Mouse (Mus musculus): Measurements from ENCODE around the gene Mta2. TPM values are rescaled to one million over a fixed set of nuclear protein-coding genes. Genes with fewer than 3 reads are reported as not detected.

Mta2 gene
- polyA plus RNA-seq, 1 experiment from 2014 or later: 56.0 TPM

DNA sequence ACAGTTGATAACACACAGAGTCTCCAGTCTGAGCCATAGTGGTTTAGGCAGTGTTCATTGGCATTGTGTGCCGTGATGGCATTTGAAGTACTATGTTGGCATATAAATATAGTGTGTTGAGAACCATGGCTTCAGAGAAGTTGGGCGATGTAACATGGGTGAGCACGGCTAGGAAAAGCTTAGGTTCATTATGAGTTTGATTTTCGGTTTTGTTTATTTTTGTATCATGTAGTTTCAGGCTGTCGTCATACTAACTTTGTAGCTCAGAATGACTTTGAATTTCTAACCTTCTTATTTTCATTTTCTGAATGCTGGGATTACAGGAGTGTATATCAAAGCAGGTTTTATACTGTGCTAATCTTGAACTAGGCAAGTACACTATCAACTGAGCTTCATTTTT lies 38.3 kb upstream of the Mta2 start:
- peaks cover 6% of the 10 kb centered on the region for H3K4me1 ChIP-seq (ENCODE audit: control insufficient read depth, insufficient read depth, low read length)
- H3K9me3 ChIP-seq (ENCODE audit: control insufficient read depth, low read length): no peaks in the 10 kb centered on the region
- ATAC-seq (ENCODE audit: low FRiP score) (no peak), DNase-seq (ENCODE audit: low spot score, missing footprints) (no peak)
- H3K27me3 ChIP-seq (ENCODE audit: control insufficient read depth, insufficient read depth, low read length): no peaks in the 10 kb centered on the region
- H3K4me2 ChIP-seq: no peak overlapping the region
- H3K36me3 ChIP-seq (ENCODE audit: control insufficient read depth, insufficient read depth, low read length): peaks cover 26% of the 10 kb centered on the region
- 97% methylated on average over 5 of the region's 5 CpGs for WGBS
- no peak overlapping the region for H3K4me3 ChIP-seq (ENCODE audit: low read depth, low read length)
- H3K27ac ChIP-seq (ENCODE audit: low read depth, low read length): no peak overlapping the region
- H3K9ac ChIP-seq (ENCODE audit: low read length): no peak overlapping the region

DNA sequence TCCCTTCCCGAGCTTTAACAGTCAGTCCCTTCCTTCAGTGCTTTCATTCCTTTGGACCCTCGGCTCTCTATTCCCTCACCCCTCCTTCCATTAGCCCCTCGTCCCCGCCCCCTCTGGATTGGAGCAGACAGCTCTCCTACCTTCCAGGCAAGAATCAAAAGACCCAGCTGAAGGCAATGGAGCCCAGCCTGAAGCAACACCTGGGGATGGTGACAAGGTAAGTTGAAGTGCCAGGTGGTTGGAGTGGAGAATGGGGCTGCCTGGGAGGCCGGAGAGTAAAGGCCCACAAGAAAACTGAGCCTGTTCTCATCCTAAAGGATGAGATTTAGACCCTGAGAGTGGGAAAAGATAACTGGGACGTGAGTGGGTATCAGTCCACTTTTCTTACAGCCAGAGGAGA lies 33.1 kb upstream of the Mta2 start:
- no peak overlapping the region for H3K4me2 ChIP-seq
- H3K9me3 ChIP-seq (ENCODE audit: control insufficient read depth, low read length): no peaks in the 10 kb centered on the region
- no peaks in the 10 kb centered on the region for H3K27me3 ChIP-seq (ENCODE audit: control insufficient read depth, insufficient read depth, low read length)
- no peak overlapping the region for H3K9ac ChIP-seq (ENCODE audit: low read length)
- ATAC-seq (ENCODE audit: low FRiP score) (no peak), DNase-seq (ENCODE audit: low spot score, missing footprints) (no peak)
- H3K4me3 ChIP-seq (ENCODE audit: low read depth, low read length): no peak overlapping the region
- no peak overlapping the region for H3K27ac ChIP-seq (ENCODE audit: low read depth, low read length)
- H3K36me3 ChIP-seq (ENCODE audit: control insufficient read depth, insufficient read depth, low read length): peaks cover 51% of the 10 kb centered on the region
- 95% methylated on average over 6 of the region's 6 CpGs for WGBS
- H3K4me1 ChIP-seq (ENCODE audit: control insufficient read depth, insufficient read depth, low read length): no peaks in the 10 kb centered on the region

DNA sequence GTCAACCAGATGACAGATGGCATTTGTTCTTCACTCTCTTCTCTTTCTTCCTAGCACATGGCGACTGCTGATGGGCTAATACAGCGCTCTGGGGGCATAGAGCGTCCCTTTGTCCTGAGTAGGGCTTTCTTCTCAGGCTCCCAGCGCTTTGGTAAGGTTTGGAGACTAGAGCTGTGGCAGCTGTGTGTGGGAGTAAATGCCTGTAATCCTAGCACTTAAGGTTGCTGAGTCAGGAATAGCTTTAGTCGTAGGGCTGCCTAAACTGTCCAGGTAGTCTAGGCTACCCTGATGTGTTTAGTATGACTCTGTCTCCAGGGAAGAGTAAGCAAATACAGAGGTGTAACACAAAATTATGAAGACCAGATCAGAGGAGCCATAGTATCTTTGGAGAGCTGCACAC lies 29.9 kb upstream of the Mta2 start:
- peaks cover 67% of the 10 kb centered on the region for H3K36me3 ChIP-seq (ENCODE audit: control insufficient read depth, insufficient read depth, low read length)

DNA sequence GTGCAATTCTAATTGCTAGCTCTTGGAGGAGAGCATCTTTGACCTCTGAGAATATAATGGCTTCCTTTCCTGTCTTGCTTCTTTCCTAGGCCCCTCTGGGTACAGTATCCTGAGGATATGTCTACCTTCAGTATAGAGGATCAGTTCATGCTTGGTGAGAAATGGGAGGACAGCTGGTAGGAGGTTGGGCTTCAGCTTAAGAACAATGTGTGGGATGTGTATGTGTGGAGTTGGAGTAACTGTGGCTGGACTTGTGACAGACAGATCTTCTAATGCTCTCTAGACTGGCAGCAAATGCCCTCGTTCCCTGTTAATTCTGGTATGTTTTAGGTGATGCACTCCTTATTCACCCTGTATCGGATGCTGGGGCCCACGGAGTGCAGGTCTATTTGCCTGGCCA lies 27.5 kb upstream of the Mta2 start:
- Histone ChIP-seq H3K27me3 (ENCODE audit: control insufficient read depth, insufficient read depth, low read length) (no peaks in the 10 kb centered on the region), H3K9me3 (ENCODE audit: control insufficient read depth, low read length) (no peaks in the 10 kb centered on the region), H3K27ac (ENCODE audit: low read depth, low read length) (no peak overlapping the region), H3K4me3 (ENCODE audit: low read depth, low read length) (no peak overlapping the region), H3K36me3 (ENCODE audit: control insufficient read depth, insufficient read depth, low read length) (peaks cover 52% of the 10 kb centered on the region), H3K4me2 (no peak overlapping the region), H3K4me1 (ENCODE audit: control insufficient read depth, insufficient read depth, low read length) (no peaks in the 10 kb centered on the region), H3K9ac (ENCODE audit: low read length) (no peak overlapping the region)
- WGBS: 95% methylated on average over 3 of the region's 3 CpGs
- no peak for ATAC-seq (ENCODE audit: low FRiP score)
- no peak for DNase-seq (ENCODE audit: low spot score, missing footprints)

More for the DNA sequence above, 29.9 kb upstream of the Mta2 start:
- no peak overlapping the region for H3K9ac ChIP-seq (ENCODE audit: low read length)
- H3K27ac ChIP-seq (ENCODE audit: low read depth, low read length): no peak overlapping the region
- 85% methylated on average over 5 of the region's 5 CpGs for WGBS
- ATAC-seq (ENCODE audit: low FRiP score) (no peak), DNase-seq (ENCODE audit: low spot score, missing footprints) (no peak)
- no peaks in the 10 kb centered on the region for H3K27me3 ChIP-seq (ENCODE audit: control insufficient read depth, insufficient read depth, low read length)
- no peaks in the 10 kb centered on the region for H3K4me1 ChIP-seq (ENCODE audit: control insufficient read depth, insufficient read depth, low read length)
- H3K4me3 ChIP-seq (ENCODE audit: low read depth, low read length): no peak overlapping the region
- no peak overlapping the region for H3K4me2 ChIP-seq
- H3K9me3 ChIP-seq (ENCODE audit: control insufficient read depth, low read length): no peaks in the 10 kb centered on the region

DNA sequence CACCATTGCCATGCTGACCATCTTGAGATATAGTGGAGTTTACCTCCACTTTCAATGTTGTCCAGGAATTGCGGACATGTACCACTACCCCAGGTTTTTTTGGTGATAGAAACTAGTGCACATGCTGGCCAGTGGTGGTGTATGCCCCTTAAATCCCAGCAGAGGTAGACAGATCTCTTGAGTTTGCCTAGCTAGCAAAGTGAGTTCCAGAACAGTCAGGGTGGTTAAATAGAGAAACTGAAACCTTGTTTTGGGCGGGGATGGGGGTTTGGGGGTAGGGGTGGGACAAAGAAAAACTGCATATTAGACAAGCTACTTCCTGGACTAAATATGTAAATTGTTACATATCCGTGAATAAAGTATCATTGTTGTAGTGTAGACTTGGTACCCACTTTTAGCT lies 22.7 kb upstream of the Mta2 start:
- peaks cover 23% of the 10 kb centered on the region for H3K36me3 ChIP-seq (ENCODE audit: control insufficient read depth, insufficient read depth, low read length)
- no peak overlapping the region for H3K9ac ChIP-seq (ENCODE audit: low read length)
- ATAC-seq (ENCODE audit: low FRiP score): no peak
- H3K9me3 ChIP-seq (ENCODE audit: control insufficient read depth, low read length): no peaks in the 10 kb centered on the region
- 91% methylated on average over 3 of the region's 3 CpGs for WGBS
- no peak overlapping the region for H3K4me3 ChIP-seq (ENCODE audit: low read depth, low read length)
- no peaks in the 10 kb centered on the region for H3K27me3 ChIP-seq (ENCODE audit: control insufficient read depth, insufficient read depth, low read length)
- H3K4me1 ChIP-seq (ENCODE audit: control insufficient read depth, insufficient read depth, low read length): peaks cover 14% of the 10 kb centered on the region
- H3K27ac ChIP-seq (ENCODE audit: low read depth, low read length): no peak overlapping the region
- no peak for DNase-seq (ENCODE audit: low spot score, missing footprints)
- H3K4me2 ChIP-seq: no peak overlapping the region

DNA sequence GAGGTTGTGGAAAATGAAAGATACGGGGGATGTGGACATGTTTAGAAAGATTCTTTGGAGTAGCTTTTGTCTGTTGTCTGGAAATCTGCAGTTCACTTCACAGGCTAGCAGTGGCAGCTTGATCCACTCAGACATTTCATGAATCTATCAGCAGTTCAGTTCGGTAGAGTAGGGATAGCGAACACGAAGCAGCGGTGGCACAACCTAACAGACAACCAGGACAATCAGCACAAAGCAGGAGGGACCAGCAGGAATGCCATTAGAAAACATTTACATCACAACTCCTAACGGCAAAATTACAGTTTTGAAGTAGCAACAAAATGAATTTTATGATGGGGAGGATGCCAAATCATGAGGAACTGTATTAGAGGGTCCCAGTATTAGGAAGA lies 22.0 kb upstream of the Mta2 start:
- Histone ChIP-seq H3K27ac (ENCODE audit: low read depth, low read length) (peak overlapping the region; percentile 60; the same call in 1 of the 2 replicates), H3K4me2 (peak overlapping the region; percentile 70), H3K36me3 (ENCODE audit: control insufficient read depth, insufficient read depth, low read length) (peaks cover 17% of the 10 kb centered on the region), H3K9me3 (ENCODE audit: control insufficient read depth, low read length) (no peaks in the 10 kb centered on the region), H3K27me3 (ENCODE audit: control insufficient read depth, insufficient read depth, low read length) (no peaks in the 10 kb centered on the region), H3K4me1 (ENCODE audit: control insufficient read depth, insufficient read depth, low read length) (peaks cover 14% of the 10 kb centered on the region), H3K4me3 (ENCODE audit: low read depth, low read length) (peak overlapping the region; percentile 77), H3K9ac (ENCODE audit: low read length) (peak overlapping the region; percentile 73)
- DNase-seq (ENCODE audit: low spot score, missing footprints) (no peak), ATAC-seq (ENCODE audit: low FRiP score) (no peak)
- WGBS: 74% methylated on average over 6 of the region's 6 CpGs

DNA sequence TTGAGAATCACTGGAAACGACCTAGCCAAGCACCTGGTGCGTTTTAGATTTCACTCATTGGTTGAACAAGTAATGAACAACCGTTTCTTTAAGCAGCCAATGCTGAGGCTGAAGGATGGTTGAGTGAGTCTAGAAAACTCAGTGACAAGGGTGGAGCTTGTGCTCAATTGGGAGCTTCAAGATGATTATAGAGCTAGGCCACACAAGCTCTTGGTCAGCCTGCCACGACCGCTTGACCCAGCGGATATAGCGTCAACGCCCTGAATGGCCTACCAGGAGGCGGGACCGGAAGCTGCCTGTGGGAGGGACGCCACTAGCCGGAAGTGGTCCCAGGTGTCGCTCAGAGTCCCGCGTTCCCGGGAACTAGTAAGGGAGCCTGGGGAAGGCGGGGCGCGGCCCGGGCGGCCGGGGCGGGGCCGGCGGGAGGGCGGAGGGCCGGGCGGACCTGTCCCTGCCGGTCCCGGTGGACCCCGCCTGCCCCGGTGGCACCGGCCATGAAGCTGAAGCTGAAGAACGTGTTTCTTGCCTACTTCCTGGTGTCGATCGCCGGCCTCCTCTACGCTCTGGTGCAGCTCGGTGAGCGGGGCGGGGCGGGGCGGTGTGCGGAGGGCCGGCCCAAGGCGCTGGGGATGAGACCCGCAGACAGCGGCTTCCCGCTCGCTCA lies 21.5 kb upstream of the Mta2 start, which contains the start of gene B3gat3:
Gene B3gat3, plus strand, starts transcription at position 302 of the 664 bp plus-strand sequence.
- H3K36me3 ChIP-seq (ENCODE audit: control insufficient read depth, insufficient read depth, low read length): peaks cover 12% of the 10 kb centered on the region
- H3K4me3 ChIP-seq (ENCODE audit: low read depth, low read length): peak within 1 kb of the TSS; percentile 77
- ATAC-seq (ENCODE audit: low FRiP score) (peak; percentile 99), DNase-seq (ENCODE audit: low spot score, missing footprints) (peak; percentile 99)
- H3K9me3 ChIP-seq (ENCODE audit: control insufficient read depth, low read length): no peaks in the 10 kb centered on the region
- peak within 1 kb of the TSS; percentile 73 for H3K9ac ChIP-seq (ENCODE audit: low read length)
- 4% methylated on average over 40 of the region's 50 CpGs for WGBS
- no peaks in the 10 kb centered on the region for H3K27me3 ChIP-seq (ENCODE audit: control insufficient read depth, insufficient read depth, low read length)
- H3K4me1 ChIP-seq (ENCODE audit: control insufficient read depth, insufficient read depth, low read length): peaks cover 14% of the 10 kb centered on the region
- peak within 1 kb of the TSS; percentile 70 for H3K4me2 ChIP-seq
- peak within 1 kb of the TSS; percentile 60 for H3K27ac ChIP-seq (ENCODE audit: low read depth, low read length)

DNA sequence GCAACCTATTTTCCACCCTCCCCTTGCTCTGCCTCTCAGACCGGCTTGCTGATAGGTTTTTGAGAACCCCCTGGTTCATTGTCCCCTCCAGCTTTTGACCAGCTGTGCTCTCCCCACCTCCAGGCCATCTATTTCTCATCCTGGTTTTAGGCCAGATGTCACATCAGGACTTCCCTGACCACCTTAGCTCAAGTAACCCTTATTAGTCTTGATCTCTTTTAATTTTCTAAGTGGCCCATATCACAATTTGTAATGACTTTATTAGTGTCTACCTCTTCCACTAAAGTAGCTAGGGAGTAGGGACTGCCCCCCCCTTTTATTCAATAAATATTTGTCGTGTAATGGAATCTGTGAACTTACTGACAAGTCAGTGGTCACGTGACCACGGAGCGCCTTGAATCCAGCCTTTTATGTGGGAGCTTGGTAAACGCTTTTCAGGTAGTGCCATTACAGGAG lies 20.8 kb upstream of the Mta2 start:
- H3K4me2 ChIP-seq: peak overlapping the region; percentile 70
- peak overlapping the region; percentile 60 for H3K27ac ChIP-seq (ENCODE audit: low read depth, low read length)
- ATAC-seq (ENCODE audit: low FRiP score) (peak; percentile 29; the same call in 1 of the 2 replicates), DNase-seq (ENCODE audit: low spot score, missing footprints) (no peak)
- H3K9ac ChIP-seq (ENCODE audit: low read length): peak overlapping the region; percentile 73
- H3K36me3 ChIP-seq (ENCODE audit: control insufficient read depth, insufficient read depth, low read length): peaks cover 5% of the 10 kb centered on the region; the same call in 1 of the 2 replicates
- 3% methylated on average over 6 of the region's 6 CpGs for WGBS
- no peaks in the 10 kb centered on the region for H3K9me3 ChIP-seq (ENCODE audit: control insufficient read depth, low read length)
- H3K4me1 ChIP-seq (ENCODE audit: control insufficient read depth, insufficient read depth, low read length): peaks cover 14% of the 10 kb centered on the region
- H3K4me3 ChIP-seq (ENCODE audit: low read depth, low read length): peak overlapping the region; percentile 77
- H3K27me3 ChIP-seq (ENCODE audit: control insufficient read depth, insufficient read depth, low read length): no peaks in the 10 kb centered on the region

DNA sequence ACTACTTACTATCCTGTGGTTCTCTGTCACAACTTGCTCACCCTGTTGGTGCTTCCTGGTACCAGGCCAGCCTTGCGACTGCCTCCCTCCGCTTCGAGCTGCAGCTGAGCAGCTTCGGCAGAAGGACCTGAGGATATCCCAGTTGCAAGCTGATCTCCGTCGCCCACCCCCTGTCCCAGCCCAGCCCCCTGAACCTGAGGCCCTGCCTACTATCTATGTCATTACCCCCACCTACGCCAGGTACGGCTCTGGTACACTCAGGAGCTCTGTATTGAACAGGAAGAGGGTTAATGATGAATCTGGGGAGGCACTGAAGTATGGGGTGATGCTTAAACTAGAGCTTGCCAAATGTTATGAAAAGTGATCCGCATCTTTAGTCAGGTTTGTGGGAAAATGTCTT lies 19.9 kb upstream of the Mta2 start:
- no peak for ATAC-seq (ENCODE audit: low FRiP score)
- Histone ChIP-seq H3K27ac (ENCODE audit: low read depth, low read length) (no peak overlapping the region), H3K9me3 (ENCODE audit: control insufficient read depth, low read length) (no peaks in the 10 kb centered on the region), H3K4me3 (ENCODE audit: low read depth, low read length) (no peak overlapping the region), H3K9ac (ENCODE audit: low read length) (no peak overlapping the region), H3K4me1 (ENCODE audit: control insufficient read depth, insufficient read depth, low read length) (peaks cover 14% of the 10 kb centered on the region), H3K27me3 (ENCODE audit: control insufficient read depth, insufficient read depth, low read length) (no peaks in the 10 kb centered on the region), H3K4me2 (no peak overlapping the region), H3K36me3 (ENCODE audit: control insufficient read depth, insufficient read depth, low read length) (no peaks in the 10 kb centered on the region; the same call in 1 of the 2 replicates)
- 81% methylated on average over 9 of the region's 9 CpGs for WGBS
- DNase-seq (ENCODE audit: low spot score, missing footprints): no peak

Data from midbrain, embryonic 11.5 days (tissue).